Mouse (Mus musculus) megakaryocyte, adult 5-6 weeks (primary cell): ENCODE results near the gene 2310022A10Rik. TPM values are rescaled to one million over a fixed set of nuclear protein-coding genes. Genes with fewer than 3 reads are reported as not detected.

ENCODE experiments used
- ATAC-seq: 2 replicates; pipeline ENCODE4 v1.8.0; 2016; ENCODE audit warnings: mild to moderate bottlenecking, inconsistent platforms; ENCODE audit not compliant: poor library complexity, severe bottlenecking
- total RNA-seq, 2 experiments: library from RNA; stranded (forward) in 1 of 2; stranded (reverse) in 1 of 2; fragments of 153-499, 151-499 nt in 1 of 2; fragments of 221-1000, 200-1000 nt in 1 of 2; gene quantifications; 2 replicates each; pipeline versions ENCODE4 v1.2.3 to v1.2.4; 2015 to 2017

Gene 2310022A10Rik
- total RNA-seq (2015) (9.4 and 9.9 TPM in 2 replicates), total RNA-seq (2017) (3.3 and 7.2 TPM in 2 replicates)

GRCm38 (mm10) chr7:27552931-27553513 lies at the start of gene 2310022A10Rik, which contains the start of gene Pld3:
Gene 2310022A10Rik, plus strand, starts transcription at chr7:27553233.
Gene Pld3, minus strand, starts transcription at chr7:27553218.
- peak; percentile 99 for ATAC-seq

GRCm38 (mm10) chr7:27506765-27507370 lies 46.2 kb upstream of the 2310022A10Rik start:
- peak; percentile 38; the same call in 1 of the 2 replicates for ATAC-seq

- ATAC-seq = peak; percentile 94
Observed at GRCm38 (mm10) chr7:27507711-27508647, 45.1 kb upstream of the 2310022A10Rik start.

- ATAC-seq = peak; percentile 72
Observed at GRCm38 (mm10) chr7:27508648-27509005, 44.4 kb upstream of the 2310022A10Rik start.

GRCm38 (mm10) chr7:27510809-27511208 lies 42.2 kb upstream of the 2310022A10Rik start:
- no peak for ATAC-seq

GRCm38 (mm10) chr7:27514961-27515360 lies 38.1 kb upstream of the 2310022A10Rik start:
- no peak for ATAC-seq

- no peak for ATAC-seq
Observed at GRCm38 (mm10) chr7:27518314-27518713, 34.7 kb upstream of the 2310022A10Rik start.

- no peak for ATAC-seq
Observed at GRCm38 (mm10) chr7:27520104-27520503, 32.9 kb upstream of the 2310022A10Rik start.

GRCm38 (mm10) chr7:27520599-27520998 lies 32.4 kb upstream of the 2310022A10Rik start:
- ATAC-seq = no peak

- no peak for ATAC-seq
Observed at GRCm38 (mm10) chr7:27522967-27523366, 30.1 kb upstream of the 2310022A10Rik start, which contains the start of gene Hipk4. Gene Hipk4, plus strand, starts transcription at chr7:27523267.

GRCm38 (mm10) chr7:27523805-27524204 lies 29.2 kb upstream of the 2310022A10Rik start:
- ATAC-seq = no peak

GRCm38 (mm10) chr7:27526039-27526827 lies 26.8 kb upstream of the 2310022A10Rik start:
- ATAC-seq = peak; percentile 97

GRCm38 (mm10) chr7:27529070-27529469 lies 24.0 kb upstream of the 2310022A10Rik start:
- no peak for ATAC-seq

GRCm38 (mm10) chr7:27530937-27531336 lies 22.1 kb upstream of the 2310022A10Rik start:
- no peak for ATAC-seq

GRCm38 (mm10) chr7:27531707-27532106 lies 21.3 kb upstream of the 2310022A10Rik start:
- ATAC-seq = no peak

GRCm38 (mm10) chr7:27532480-27533050 lies 20.5 kb upstream of the 2310022A10Rik start:
- ATAC-seq = no peak

- no peak for ATAC-seq
Observed at GRCm38 (mm10) chr7:27535386-27535785, 17.6 kb upstream of the 2310022A10Rik start.

- peak; percentile 64 for ATAC-seq
Observed at GRCm38 (mm10) chr7:27536618-27537017, 16.4 kb upstream of the 2310022A10Rik start.

- no peak for ATAC-seq
Observed at GRCm38 (mm10) chr7:27537998-27538397, 15.0 kb upstream of the 2310022A10Rik start.

GRCm38 (mm10) chr7:27538797-27539196 lies 14.2 kb upstream of the 2310022A10Rik start:
- no peak for ATAC-seq
